8 mouse cellular contexts compared by ENCODE assay signal in genomic region chr12:71073113-71073730, GRCm38 (mm10). TPM values are rescaled to one million over a fixed set of nuclear protein-coding genes. Genes with fewer than 3 reads are reported as not detected.
DNase-seq lines count a peak whose midpoint lies in the region; ATAC-seq and TF ChIP-seq lines count a peak whose summit lies in the region.

No protein-coding gene starts in this region.

- H3K4me2 ChIP-seq in heart, postnatal 0 days (ENCODE audit: low read depth, low read length) = no peak overlapping the region
- H3K4me2 ChIP-seq in CH12.LX (ENCODE audit: insufficient read depth, low read depth, poor library complexity, severe bottlenecking) = no peak overlapping the region
- H3K4me2 ChIP-seq in hindbrain, embryonic 15.5 days = no peak overlapping the region

- 60% methylated on average over 12 of the region's 12 CpGs for WGBS in heart, postnatal 0 days
- WGBS in hindbrain, embryonic 15.5 days = 62% methylated on average over 12 of the region's 12 CpGs

- no peak overlapping the region for H3K4me3 ChIP-seq in heart, postnatal 0 days (ENCODE audit: low read depth, low read length)
- H3K4me3 ChIP-seq in CH12.LX (replicated peaks in 1 of 3; ENCODE audit: low read depth in 2 of 3, low read length in 2 of 3, poor library complexity in 1 of 3) = no peak overlapping the region
- no peak overlapping the region for H3K4me3 ChIP-seq in hindbrain, embryonic 15.5 days

- H3K36me3 ChIP-seq in heart, postnatal 0 days (replicated peaks; ENCODE audit: control insufficient read depth, insufficient read depth, low read length) = peaks cover 82% of the 10 kb centered on the region
- peaks cover 63 to 82% of the 10 kb centered on the region in 2 experiments for H3K36me3 ChIP-seq in CH12.LX (replicated peaks in 1 of 2; ENCODE audit: control insufficient read depth in 1 of 2, insufficient read depth in 1 of 2, low read length in 1 of 2)
- H3K36me3 ChIP-seq in hindbrain, embryonic 15.5 days = peaks cover 78% of the 10 kb centered on the region

- no peaks in the 10 kb centered on the region for H3K79me2 ChIP-seq in CH12.LX (replicated peaks; ENCODE audit: control insufficient read depth, extremely low read depth, insufficient read depth, poor library complexity, severe bottlenecking)

- TF ChIP-seq EP300 in heart, postnatal 0 days (IDR thresholded peaks at IDR 0.05; ENCODE audit: low read depth) = no peak
- TF ChIP-seq EP300 in CH12.LX (IDR thresholded peaks at IDR 0.05; ENCODE audit: low read length) = no peak

- ATAC-seq in heart, postnatal 0 days (ENCODE audit: insufficient read depth, low read depth) = peak; percentile 87
- ATAC-seq in hindbrain, embryonic 15.5 days (ENCODE audit: low FRiP score, low read depth) = 0 out of 2 replicates have a peak, but pooled peaks have one; percentile 59
- peak; percentile 46; the same call in 1 of the 2 replicates for ATAC-seq in neutrophil, adult 5-6 weeks (ENCODE audit: extremely low read depth, insufficient number of reproducible peaks, low FRiP score, poor library complexity, severe bottlenecking)

- dilution Hi-C loops in CH12.LX (cut with MboI; ENCODE audit: extremely low pct_ligation_motif_present, extremely low pct_unique_long_range_greater_than_20kb, low sequenced_read_pairs) = no loop called here

- no peak; the same call in 1 of the 2 replicates for TF ChIP-seq RAD21 in CH12.LX (IDR thresholded peaks at IDR 0.05; ENCODE audit: low read depth, low read length)

- in situ Hi-C loops in CH12.LX (cut with MboI; ENCODE audit: low pct_ligation_motif_present, low pct_unique_long_range_greater_than_20kb, low sequenced_read_pairs) = no loop called here

- no peak overlapping the region for H3K9ac ChIP-seq in heart, postnatal 0 days (replicated peaks; ENCODE audit: low read depth, low read length)
- H3K9ac ChIP-seq in CH12.LX (ENCODE audit: insufficient read depth, low read depth) = no peak overlapping the region
- H3K9ac ChIP-seq in hindbrain, embryonic 15.5 days = no peak overlapping the region

- intact Hi-C loops in heart, postnatal 36 days (cut with DNase I) = no loop called here

- no peak for TF ChIP-seq POLR2A in CH12.LX (IDR thresholded peaks at IDR 0.05; ENCODE audit: low read depth, low read length)

- TF ChIP-seq CTCF in heart, postnatal 0 days (IDR thresholded peaks at IDR 0.05; ENCODE audit: low read depth) = peak; percentile 42
- TF ChIP-seq CTCF in CH12.LX (conservative IDR thresholded peaks at IDR 0.05 in 1 of 2, IDR thresholded peaks at IDR 0.05 in 1 of 2; ENCODE audit: low read depth in 2 of 2, low read length in 2 of 2) = peak in 1 of 2 experiments; percentile 54; a peak in 2 of 4 replicates

- H3K4me1 ChIP-seq in heart, postnatal 0 days (ENCODE audit: control insufficient read depth, insufficient read depth) = no peaks in the 10 kb centered on the region
- H3K4me1 ChIP-seq in CH12.LX (ENCODE audit: control insufficient read depth in 1 of 2, insufficient read depth in 2 of 2) = no peaks in the 10 kb centered on the region
- H3K4me1 ChIP-seq in hindbrain, embryonic 15.5 days (replicated peaks) = no peaks in the 10 kb centered on the region

- no peaks in the 10 kb centered on the region for H3K27me3 ChIP-seq in heart, postnatal 0 days (ENCODE audit: control insufficient read depth, insufficient read depth, low read length)
- no peaks in the 10 kb centered on the region for H3K27me3 ChIP-seq in CH12.LX (replicated peaks)
- no peaks in the 10 kb centered on the region for H3K27me3 ChIP-seq in hindbrain, embryonic 15.5 days

- H3K27ac ChIP-seq in heart, postnatal 0 days (ENCODE audit: low read depth) = no peak overlapping the region
- H3K27ac ChIP-seq in CH12.LX (ENCODE audit: insufficient read depth, low read depth) = no peak overlapping the region
- H3K27ac ChIP-seq in hindbrain, embryonic 15.5 days (replicated peaks) = no peak overlapping the region

- DNase-seq in heart, postnatal 0 days (ENCODE audit: low spot score) = peak; percentile 53
- DNase-seq in heart, postnatal 36 days = no peak
- DNase-seq in CH12.LX (ENCODE audit: extremely low read depth) = peak; percentile 52
- DNase-seq in c-Kit-positive CD71-negative TER-119-negative erythroid progenitor cells, embryonic 14.5 days (ENCODE audit: low read depth) = peak; percentile 32
- DNase-seq in layer of hippocampus, postnatal 10 days (ENCODE audit: low spot score in 2 of 2) = peak; percentile 38 to 50
- DNase-seq in gastrocnemius, postnatal 10 days = no peak

- no peaks in the 10 kb centered on the region for H3K9me3 ChIP-seq in heart, postnatal 0 days (replicated peaks; ENCODE audit: control insufficient read depth, low read length)
- H3K9me3 ChIP-seq in CH12.LX (replicated peaks; ENCODE audit: low read length) = no peaks in the 10 kb centered on the region
- H3K9me3 ChIP-seq in hindbrain, embryonic 15.5 days = no peaks in the 10 kb centered on the region

TF ChIP-seq in CH12.LX, 34 proteins besides CTCF, POLR2A, EP300 and RAD21:
- TF ChIP-seq TCF12 (IDR thresholded peaks at IDR 0.05; ENCODE audit: low read depth, low read length) (no peak), NRF1 (IDR thresholded peaks at IDR 0.05; ENCODE audit: low read depth, low read length) (no peak), IRF4 (IDR thresholded peaks at IDR 0.05; ENCODE audit: low read depth, low read length) (no peak), JUN (IDR thresholded peaks at IDR 0.05; ENCODE audit: insufficient read depth, low read depth, low read length) (no peak), PAX5 (IDR thresholded peaks at IDR 0.05; ENCODE audit: low read length) (no peak), USF2 (conservative IDR thresholded peaks at IDR 0.05; ENCODE audit: low read depth, low read length) (no peak), MXI1 (IDR thresholded peaks at IDR 0.05; ENCODE audit: low read depth, low read length) (no peak), RCOR1 (conservative IDR thresholded peaks at IDR 0.05; ENCODE audit: low read depth, low read length) (no peak), MAX (IDR thresholded peaks at IDR 0.05; ENCODE audit: low read length) (0 out of 2 replicates have a peak, but pooled peaks have one; percentile 31), MEF2A (IDR thresholded peaks at IDR 0.05; ENCODE audit: borderline replicate concordance, low read depth, low read length) (no peak), ZKSCAN1 (IDR thresholded peaks at IDR 0.05; ENCODE audit: borderline replicate concordance, low read depth, low read length) (no peak), CHD1 (IDR thresholded peaks at IDR 0.05; ENCODE audit: low read depth, low read length) (no peak), BHLHE40 (IDR thresholded peaks at IDR 0.05; ENCODE audit: low read depth, low read length) (no peak), ETS1 (conservative IDR thresholded peaks at IDR 0.05; ENCODE audit: low read depth, low read length) (no peak), SMC3 (IDR thresholded peaks at IDR 0.05; ENCODE audit: low read depth, low read length) (no peak), MAZ (IDR thresholded peaks at IDR 0.05; ENCODE audit: low read depth, low read length) (no peak), NELFE (IDR thresholded peaks at IDR 0.05; ENCODE audit: low read depth, low read length) (0 out of 2 replicates have a peak, but pooled peaks have one; percentile 16), USF1 (IDR thresholded peaks at IDR 0.05; ENCODE audit: low read depth, low read length) (no peak), MYC (IDR thresholded peaks at IDR 0.05; ENCODE audit: low read depth, low read length) (0 out of 2 replicates have a peak, but pooled peaks have one; percentile 18), ZC3H11A (IDR thresholded peaks at IDR 0.05; ENCODE audit: low read depth, low read length) (no peak), ZNF384 (IDR thresholded peaks at IDR 0.05; ENCODE audit: low read depth, low read length) (no peak), TBP (conservative IDR thresholded peaks at IDR 0.05; ENCODE audit: low read depth, low read length) (no peak), SIN3A (IDR thresholded peaks at IDR 0.05; ENCODE audit: low read length) (no peak), JUND (conservative IDR thresholded peaks at IDR 0.05; ENCODE audit: low read depth, low read length) (no peak)

RNA-seq across cellular contexts. Expression of gene Tomm20l, which starts 38.0 kb away (rescaled TPM):
- total RNA-seq in heart, postnatal 0 days (2014; rRNA removed; ENCODE audit: low replicate concordance) = not detected in 2 replicates
- polyA plus RNA-seq in heart, postnatal 0 days (2015; fragmentation: Nextera tagmentation; extraction: Ambion mirVana) = 0.30 TPM in 1 of 2 replicates, not detected in the other
- 1 to 10 TPM in 1 of 2 experiments, not detected in 1; 1.2 TPM for total RNA-seq in heart, postnatal 36 days (2021)
- total RNA-seq in CH12.LX (2012; rRNA removed) (not detected in 2 replicates), CH12.LX (2014; rRNA removed) (not detected in 2 replicates)
- not detected in 2 replicates for polyA plus RNA-seq in CH12.LX (2012; ENCODE audit: insufficient read length, low read depth)
- polyA plus RNA-seq in hindbrain, embryonic 15.5 days (2015; fragmentation: Nextera tagmentation; extraction: Ambion mirVana) = not detected in 2 replicates
- not detected for total RNA-seq in layer of hippocampus, postnatal 10 days (2021)
- not detected in 2 replicates for total RNA-seq in neutrophil, adult 5-6 weeks (2017)
- not detected for total RNA-seq in gastrocnemius, postnatal 10 days (2021)

RNA-seq across cellular contexts. Expression of gene Arid4a, which starts 57.4 kb away (rescaled TPM):
- total RNA-seq in heart, postnatal 0 days (2014; rRNA removed; ENCODE audit: low replicate concordance) = 3.2 and 6.9 TPM in 2 replicates
- polyA plus RNA-seq in heart, postnatal 0 days (2015; fragmentation: Nextera tagmentation; extraction: Ambion mirVana) = 18.1 and 21.4 TPM in 2 replicates
- total RNA-seq in heart, postnatal 36 days (2021) = 10 to 100 TPM; 14.3 to 17.0 TPM
- total RNA-seq in CH12.LX (2012; rRNA removed) (9.7 and 10.7 TPM in 2 replicates), CH12.LX (2014; rRNA removed) (8.0 and 8.8 TPM in 2 replicates)
- 20.8 and 22.4 TPM in 2 replicates for polyA plus RNA-seq in CH12.LX (2012; ENCODE audit: insufficient read length, low read depth)
- polyA plus RNA-seq in hindbrain, embryonic 15.5 days (2015; fragmentation: Nextera tagmentation; extraction: Ambion mirVana) = 40.1 and 43.1 TPM in 2 replicates
- total RNA-seq in layer of hippocampus, postnatal 10 days (2021) = 10 to 100 TPM; 38.4 to 39.2 TPM
- 202 and 220 TPM in 2 replicates for total RNA-seq in neutrophil, adult 5-6 weeks (2017)
- total RNA-seq in gastrocnemius, postnatal 10 days (2021) = 10 to 100 TPM; 11.0 to 12.3 TPM

Comparison
In these comparisons a context has a peak if more than half of its experiments do, and no peak if none do; other contexts are left out.
1. DNase-seq: peak in heart, postnatal 0 days (single experiment), CH12.LX (single experiment), c-Kit-positive CD71-negative TER-119-negative erythroid progenitor cells, embryonic 14.5 days (single experiment) and layer of hippocampus, postnatal 10 days (2 of 2); none in heart, postnatal 36 days (0 of 2) and gastrocnemius, postnatal 10 days (single experiment).
2. Peak in every context shown above with its lines, with median percentiles within 50 percentile points of each other: ATAC-seq.